Mouse (Mus musculus) cerebellum, adult (tissue): ENCODE results near the gene Ubc.
"Not testable (repeated sequence)": the region's sequence is repeated elsewhere in the genome, so short reads cannot be mapped to it uniquely, and the experiment has no call there.

Experiments
- ATAC-seq: cut with Nextera tagmentation; 2 replicates; pipeline ENCODE4 v1.9.2; 2017; ENCODE audit warnings: mild to moderate bottlenecking, moderate library complexity, mixed read lengths; ENCODE audit not compliant: insufficient number of reproducible peaks, low FRiP score, low TSS enrichment

Gene Ubc

DNA sequence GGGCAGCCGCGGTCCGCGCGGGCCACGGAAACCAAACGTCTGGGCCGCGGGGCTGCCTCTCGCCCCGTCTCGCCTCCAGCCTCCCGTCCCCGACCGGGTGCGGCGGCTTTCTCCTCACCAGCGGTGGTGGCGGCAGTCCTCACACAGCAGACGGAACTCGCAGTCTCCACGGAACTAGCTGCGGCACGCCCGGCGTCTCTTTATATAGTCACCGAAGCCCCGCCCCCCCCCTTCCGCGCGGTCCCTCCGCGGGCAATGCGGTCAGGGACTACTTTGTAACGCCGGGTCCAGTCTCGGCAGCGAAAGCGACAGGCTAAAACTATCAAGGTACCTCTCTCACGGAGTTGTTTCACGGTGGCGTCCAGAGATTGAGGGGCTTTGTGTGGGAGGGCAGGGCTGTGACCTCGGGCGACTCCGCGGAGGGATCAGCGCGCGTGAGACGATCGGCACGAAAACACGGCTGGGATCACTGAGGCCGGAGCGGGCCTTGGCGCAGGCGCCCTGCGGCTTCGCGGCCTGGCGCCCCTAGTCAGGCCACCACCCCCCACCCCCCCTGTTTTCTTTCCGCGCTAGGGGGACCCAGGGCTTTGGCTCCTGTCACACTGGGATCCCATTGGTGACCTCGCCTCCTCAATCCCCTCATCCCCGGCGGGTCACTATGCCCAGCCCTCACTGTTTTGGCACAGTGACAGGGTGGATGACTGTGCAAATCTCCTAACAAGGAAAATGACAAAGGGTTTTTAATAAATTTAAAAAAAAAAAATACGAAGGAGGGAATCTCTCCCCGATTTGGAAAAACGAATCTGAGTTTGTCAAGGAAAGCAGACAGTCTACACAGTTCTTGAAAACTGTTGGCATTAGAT, at the start of gene Ubc:
Gene Ubc (minus strand): TSS at position 624 of the 863 bp plus-strand sequence.
- ATAC-seq = peak; percentile 34; the same call in 1 of the 2 replicates

DNA sequence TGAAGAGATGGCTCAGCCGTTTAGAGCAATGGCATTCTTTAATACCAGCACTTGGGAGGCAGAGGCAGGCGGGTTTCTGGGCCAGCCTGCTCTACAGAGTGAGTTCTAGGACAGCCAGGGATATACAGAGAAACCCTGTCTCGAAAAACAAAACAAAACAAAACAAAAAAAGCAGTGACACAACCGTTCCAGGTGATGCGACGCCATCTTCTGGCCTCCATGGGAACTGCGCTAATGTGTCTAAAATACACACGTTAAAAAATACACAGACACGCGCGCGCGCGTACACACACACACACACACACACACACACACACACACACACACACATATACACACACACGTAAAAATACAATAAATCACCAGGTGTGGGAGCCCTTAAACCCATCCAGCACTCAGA, 44.3 kb upstream of the Ubc start:
- not testable (repeated sequence) for ATAC-seq

DNA sequence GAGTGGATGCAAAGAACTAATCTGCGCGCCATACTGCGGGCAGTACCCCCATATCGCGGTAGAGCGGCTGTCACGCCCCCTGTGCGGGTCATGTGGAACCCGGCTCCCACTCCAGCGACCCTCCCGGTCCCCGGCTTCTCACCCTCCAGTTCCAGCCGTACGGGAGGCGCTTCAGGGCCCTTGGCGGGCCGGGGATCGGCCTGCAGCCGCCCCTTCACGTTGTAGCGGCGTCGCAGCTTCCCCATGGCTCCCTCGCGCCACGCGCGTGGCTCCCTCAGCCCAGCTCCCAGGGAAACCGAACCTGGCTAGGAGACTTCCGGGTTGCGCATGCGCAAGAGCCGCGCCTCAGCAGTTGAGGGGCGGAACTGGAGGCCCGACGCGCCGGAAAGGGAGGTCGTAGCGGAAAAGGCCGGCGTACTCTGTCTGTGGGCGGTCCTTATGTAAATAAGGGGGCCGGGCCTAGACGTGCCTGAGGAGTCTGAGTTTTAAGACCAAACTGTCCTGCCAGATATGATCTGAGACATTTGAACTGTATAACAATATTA, 43.9 kb upstream of the Ubc start, which contains the start of gene Dhx37:
Gene Dhx37 (minus strand): TSS at position 329 of the 545 bp plus-strand sequence.
- peak; percentile 94 for ATAC-seq

DNA sequence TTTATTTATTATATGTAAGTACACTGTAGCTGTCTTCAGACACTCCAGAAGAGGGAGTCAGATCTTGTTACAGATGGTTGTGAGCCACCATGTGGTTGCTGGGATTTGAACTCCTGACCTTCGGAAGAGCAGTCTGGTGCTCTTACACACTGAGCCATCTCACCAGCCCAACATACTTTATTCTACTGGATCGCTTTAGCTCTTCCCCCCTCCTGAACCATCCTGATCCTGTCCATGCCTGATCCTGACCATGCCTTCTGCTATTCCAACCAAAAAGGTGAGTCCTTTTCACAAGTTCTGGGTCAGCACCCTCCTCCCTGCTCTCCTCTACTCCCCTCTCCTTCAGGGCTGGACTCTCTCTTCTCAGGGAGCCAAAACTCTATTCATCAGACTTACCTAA, 42.3 kb upstream of the Ubc start:
- not testable (repeated sequence) for ATAC-seq

- no peak for ATAC-seq
These were observed 36.3 kb upstream of the Ubc start for GRCm38 (mm10) chr5:125426343-125426742.

GRCm38 (mm10) chr5:125425698-125426276, 35.8 kb upstream of the Ubc start:
- no peak for ATAC-seq

DNA sequence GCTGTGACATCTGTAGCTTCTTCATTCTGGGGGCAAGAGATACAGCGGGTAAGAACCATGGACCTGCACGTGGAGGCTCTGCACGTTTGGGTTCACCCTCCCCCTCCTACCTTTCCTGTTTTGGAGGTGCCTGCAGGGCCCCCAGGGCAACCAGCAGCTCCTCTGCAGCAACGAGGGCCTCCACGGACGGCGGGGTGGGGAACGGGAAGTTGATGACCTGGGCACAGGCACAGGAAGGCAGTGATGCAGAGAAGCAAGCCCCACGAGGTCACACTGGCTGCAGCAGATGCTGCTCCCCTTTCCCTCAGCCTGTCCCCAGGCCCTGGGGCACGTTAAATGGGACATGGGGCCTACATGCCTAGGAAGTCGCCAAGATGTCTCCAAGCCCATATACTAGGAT, 29.1 kb upstream of the Ubc start:
- ATAC-seq = no peak

DNA sequence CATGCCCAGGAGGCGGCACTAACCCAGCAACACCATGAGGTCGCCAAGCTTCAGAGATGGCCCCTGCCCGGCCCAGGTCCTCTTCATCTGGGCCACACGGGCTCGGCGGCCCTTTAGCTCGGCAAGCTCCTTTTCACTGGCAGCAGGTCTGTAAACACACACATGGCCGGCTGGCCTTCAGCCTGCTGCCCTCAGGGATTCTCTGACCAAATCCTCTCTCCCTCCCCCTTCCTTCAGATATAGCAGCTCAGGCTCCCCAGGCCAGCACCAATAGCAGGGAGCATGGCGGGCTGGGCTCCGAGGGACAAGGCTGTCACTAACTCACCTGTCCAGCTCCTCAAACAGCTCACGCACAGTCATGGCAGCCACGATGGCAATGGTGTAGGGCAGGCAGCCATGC, 28.6 kb upstream of the Ubc start:
- peak; percentile 66 for ATAC-seq

DNA sequence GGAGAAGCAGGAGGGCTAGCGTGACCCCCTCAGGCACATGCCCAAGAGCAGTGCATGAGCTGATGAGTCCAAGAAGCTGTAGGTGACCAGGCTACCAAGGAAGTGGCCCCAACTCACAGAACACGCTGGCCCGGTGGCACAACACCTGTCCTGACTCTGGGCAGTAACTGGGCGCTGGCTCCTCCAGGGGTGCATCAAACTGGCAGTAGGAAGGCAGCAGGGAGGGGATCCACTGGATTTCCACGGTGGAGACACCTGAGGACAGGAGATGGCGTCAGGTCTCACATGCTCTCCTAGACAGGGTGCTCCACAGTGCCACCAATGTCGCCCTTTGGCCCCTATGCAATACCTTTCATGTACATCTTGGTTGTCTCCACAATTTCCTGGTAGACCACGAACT, 26.2 kb upstream of the Ubc start:
- no peak for ATAC-seq

GRCm38 (mm10) chr5:125413763-125414162, 23.8 kb upstream of the Ubc start:
- no peak for ATAC-seq

DNA sequence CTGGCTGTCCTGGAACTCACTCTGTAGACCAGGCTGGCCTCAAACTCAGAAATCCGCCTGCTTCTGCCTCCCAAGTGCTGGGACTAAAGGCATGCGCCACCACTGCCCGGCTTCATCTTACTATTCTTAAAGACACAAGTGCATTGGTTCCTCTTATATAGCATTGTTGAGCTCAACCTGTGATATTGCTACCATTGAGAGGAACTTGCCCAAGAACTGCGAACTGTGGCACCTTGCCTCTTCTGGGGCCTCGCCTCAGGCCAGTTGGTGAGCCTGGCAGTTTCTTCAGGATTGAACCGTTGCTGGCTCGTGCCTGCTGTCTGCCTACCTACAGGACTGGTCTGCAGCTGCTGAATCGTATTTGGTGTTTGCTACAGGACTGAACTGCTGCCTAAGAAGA, 22.5 kb upstream of the Ubc start:
- not testable (repeated sequence) for ATAC-seq

DNA sequence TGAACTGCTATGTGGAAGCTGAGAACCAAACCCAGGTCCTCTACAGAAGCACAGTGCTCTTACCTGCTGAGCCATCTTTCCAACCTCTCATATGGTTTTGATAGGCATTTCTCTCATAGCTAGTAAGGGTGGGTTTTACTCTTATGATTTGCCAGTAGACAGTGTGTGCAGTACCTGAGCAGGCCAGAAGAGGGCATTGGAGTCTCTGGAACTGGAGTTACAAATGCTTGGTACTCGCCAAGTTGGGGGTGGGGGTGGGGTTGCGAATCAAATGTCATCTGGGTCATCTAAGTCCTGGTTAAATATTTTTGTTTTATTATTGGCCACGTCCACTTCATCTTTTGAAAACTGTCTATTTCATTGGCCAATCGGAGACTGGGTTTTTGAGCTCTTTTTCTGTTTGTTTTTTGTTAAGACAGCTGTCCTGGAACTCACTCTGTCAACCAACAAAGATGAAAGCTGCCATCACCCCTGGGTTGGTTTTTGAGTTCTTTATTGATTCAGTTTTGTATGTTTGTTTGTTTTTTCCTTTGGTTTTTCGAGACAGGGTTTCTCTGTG, 22.0 kb upstream of the Ubc start:
- no peak for ATAC-seq

DNA sequence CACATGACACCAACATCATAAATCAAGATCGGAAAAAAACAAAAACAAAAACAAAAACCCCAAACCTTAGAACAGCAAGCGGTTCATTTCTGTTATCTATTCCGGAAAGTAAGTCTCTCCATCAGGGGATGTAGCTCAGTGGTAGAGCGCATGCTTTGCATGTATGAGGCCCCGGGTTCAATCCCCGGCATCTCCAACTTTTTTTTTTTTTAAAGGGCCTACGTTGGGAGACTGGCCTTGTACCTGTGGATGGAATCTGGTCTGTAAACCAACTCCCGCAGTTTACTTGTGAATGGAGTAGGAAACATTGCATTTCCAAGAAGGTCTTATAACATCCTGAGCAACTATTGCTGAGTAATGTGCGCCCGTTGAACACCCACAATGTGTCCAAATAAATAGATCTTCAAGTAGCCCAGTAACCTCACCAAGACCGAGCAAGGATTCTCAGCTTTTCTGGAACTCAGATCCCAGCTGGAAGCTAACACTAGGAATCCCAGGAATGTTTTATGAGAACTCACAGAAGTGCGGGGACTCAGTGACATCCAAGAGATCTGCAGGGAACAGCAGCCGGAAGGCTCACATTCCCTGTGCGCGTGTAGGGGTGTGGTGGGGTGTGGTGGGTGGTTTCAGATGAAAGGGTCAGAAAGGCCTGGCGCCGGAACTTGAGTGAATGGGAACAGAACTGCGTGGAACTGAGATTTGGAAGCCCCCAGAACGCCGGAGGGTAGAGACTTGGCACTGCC, 19.5 kb upstream of the Ubc start:
- ATAC-seq = no peak

- ATAC-seq = no peak
These were observed 18.8 kb upstream of the Ubc start for GRCm38 (mm10) chr5:125408842-125409241.

GRCm38 (mm10) chr5:125407910-125408575, 18.0 kb upstream of the Ubc start:
- ATAC-seq = no peak

GRCm38 (mm10) chr5:125407020-125407830, 17.2 kb upstream of the Ubc start:
- ATAC-seq = no peak

- ATAC-seq = peak; percentile 49; the same call in 1 of the 2 replicates
These were observed 16.5 kb upstream of the Ubc start for GRCm38 (mm10) chr5:125406322-125407016.

- no peak for ATAC-seq
These were observed 15.7 kb upstream of the Ubc start for GRCm38 (mm10) chr5:125405546-125406248.
